Mouse (Mus musculus) 3T3-L1 (cell line): ENCODE measurements around the gene Thumpd1.

ENCODE experiments used
- DNase-seq: peaks from one replicate; pipeline ENCODE4 v3.0.0-alpha.2; 2015; ENCODE audit warnings: low read depth, low spot score

Thumpd1 gene

DNA sequence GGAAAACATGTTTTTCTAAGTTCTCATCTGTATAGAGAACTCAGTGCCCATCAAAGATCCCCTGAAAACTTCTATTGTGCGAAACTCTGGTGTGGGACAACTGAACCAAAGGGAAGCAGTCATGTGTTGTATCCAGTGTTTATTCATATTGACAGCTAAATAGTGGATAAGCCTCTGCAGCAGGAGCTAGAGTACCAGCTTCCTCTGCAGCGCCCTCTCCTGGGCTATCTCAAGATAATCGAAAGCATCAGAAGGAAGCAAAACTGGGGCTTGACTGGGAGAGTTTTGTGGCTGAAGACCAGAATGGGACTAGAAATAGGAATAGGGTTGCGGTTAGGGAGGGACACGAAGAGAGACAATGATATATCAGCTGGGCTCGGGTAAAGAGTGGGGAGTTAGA lies 49.7 kb downstream of the Thumpd1 start:
- DNase-seq, result peak; percentile 5

DNA sequence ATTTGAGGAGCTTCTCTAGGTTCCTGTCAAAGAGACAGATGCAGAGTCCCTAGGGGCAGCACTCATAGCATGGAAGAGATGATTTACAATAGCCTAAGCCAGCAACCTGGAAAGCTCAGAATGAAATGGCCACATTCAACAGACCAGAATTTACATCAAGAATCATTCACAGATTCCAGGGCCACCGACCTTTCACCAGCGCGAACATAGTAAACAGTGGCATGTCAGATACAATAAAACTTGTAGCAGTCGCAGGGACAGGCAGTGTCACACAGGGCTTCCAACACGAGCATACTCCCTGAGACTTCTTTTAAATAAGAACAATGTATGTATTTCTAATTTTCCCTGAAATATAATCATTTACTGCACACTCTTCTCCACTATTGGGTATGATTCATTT lies 50.2 kb downstream of the Thumpd1 start:
- no peak for DNase-seq

DNA sequence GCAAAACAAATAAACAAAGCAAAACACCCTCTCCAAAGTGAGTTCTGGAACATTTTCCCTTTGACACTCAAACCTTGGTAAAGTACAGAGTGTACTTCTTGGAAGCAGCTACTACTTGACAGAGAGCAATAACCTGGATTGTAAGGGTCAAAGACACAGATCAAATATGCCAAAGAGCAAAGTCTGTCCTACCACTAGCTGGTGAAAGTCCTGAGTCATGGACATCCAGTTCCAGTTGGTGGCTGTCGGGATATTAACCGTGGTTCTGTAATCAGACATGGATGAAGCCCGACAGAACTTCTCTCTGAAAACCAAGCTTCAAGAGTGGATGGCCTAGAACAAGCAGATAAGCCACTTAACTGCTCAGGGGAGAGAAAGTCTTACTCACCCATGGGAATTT lies 52.7 kb downstream of the Thumpd1 start:
- DNase-seq, result no peak
